Mouse (Mus musculus) brain, adult 2 months (tissue): Measurements from ENCODE around the gene Sbk2.

Source experiments
- DNase-seq: peaks from one replicate; pipeline ENCODE4 v3.0.0; 2011; ENCODE audit warnings: low read depth, low spot score

The Sbk2 gene

GRCm38 (mm10) chr7:4922508-4922907 is 41.7 kb downstream of the Sbk2 start:
- DNase-seq: peak; percentile 96

- peak; percentile 67 for DNase-seq
These were observed 42.3 kb downstream of the Sbk2 start, which contains the start of gene Nat14 for GRCm38 (mm10) chr7:4921824-4922482. TSS of gene Nat14 (plus strand) at chr7:4922028.

DNA sequence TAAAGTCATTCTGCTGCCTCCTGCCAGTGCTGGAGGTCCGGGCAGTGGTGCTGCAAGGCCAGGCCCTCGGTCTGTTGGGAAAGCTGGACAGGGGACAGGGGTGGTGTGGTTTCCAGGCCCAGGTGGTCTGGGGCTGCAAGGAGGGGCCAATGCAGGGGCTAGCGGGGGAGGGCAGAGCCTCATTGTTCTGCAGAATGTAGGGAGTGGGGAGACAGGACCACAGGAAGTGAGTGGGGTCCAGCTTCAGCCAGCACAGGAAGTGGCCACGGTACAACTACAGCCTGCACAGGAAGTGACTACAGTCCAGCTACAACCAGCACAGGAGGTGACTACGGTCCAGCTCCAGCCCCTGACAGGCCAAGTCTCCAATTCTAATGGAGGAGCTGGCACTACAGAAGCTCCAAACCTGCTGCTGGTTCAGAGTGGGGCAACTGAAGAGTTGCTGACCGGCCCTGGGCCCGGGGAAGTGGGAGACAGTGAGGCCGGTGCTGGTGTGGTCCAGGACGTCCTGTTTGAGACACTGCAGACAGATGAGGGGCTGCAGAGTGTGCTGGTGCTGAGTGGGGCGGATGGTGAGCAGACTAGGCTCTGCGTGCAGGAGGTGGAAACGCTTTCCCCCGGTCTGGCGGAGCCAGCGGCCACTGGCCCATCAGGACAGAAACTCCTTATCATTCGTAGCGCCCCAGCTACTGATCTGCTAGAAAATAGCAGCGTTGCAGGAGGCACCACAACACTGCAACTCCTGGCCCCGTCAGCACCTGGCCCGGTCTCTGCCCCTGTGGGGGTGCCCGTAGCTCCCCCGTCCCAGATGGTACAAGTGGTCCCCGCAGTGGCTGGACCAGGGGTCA is 43.0 kb downstream of the Sbk2 start:
- DNase-seq: no peak

- no peak for DNase-seq
These were observed 43.7 kb downstream of the Sbk2 start for GRCm38 (mm10) chr7:4920496-4920895.

GRCm38 (mm10) chr7:4919971-4920370 is 44.2 kb downstream of the Sbk2 start:
- no peak for DNase-seq

GRCm38 (mm10) chr7:4919096-4919495 is 45.1 kb downstream of the Sbk2 start:
- DNase-seq: no peak

GRCm38 (mm10) chr7:4918681-4919080 is 45.5 kb downstream of the Sbk2 start:
- no peak for DNase-seq

GRCm38 (mm10) chr7:4917494-4917893 is 46.7 kb downstream of the Sbk2 start:
- DNase-seq: no peak

GRCm38 (mm10) chr7:4915669-4916416 is 48.4 kb downstream of the Sbk2 start:
- peak; percentile 63 for DNase-seq

- peak; percentile 98 for DNase-seq
These were observed 49.1 kb downstream of the Sbk2 start, which contains the start of gene Zfp628 for GRCm38 (mm10) chr7:4915007-4915665. TSS of gene Zfp628 (plus strand) at chr7:4915217.

DNA sequence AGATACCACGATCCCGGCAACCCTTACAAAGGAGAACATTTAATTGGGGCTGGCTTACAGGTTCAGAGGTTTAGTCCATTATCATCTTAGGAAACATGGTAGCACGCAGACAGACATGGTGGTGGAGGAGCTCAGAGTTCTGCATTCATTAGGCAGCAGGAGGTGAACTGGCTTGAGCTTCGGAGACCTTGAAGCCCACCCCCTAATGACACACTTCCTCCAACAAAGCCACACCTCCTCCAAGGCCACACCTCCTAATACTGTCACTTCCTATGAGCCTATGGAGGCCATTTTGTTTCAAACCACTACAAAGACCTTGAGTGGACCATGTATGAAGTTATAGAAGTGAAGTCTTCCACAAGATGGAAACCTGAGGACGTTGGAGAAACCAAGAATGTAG is 52.0 kb downstream of the Sbk2 start:
- no peak for DNase-seq

DNA sequence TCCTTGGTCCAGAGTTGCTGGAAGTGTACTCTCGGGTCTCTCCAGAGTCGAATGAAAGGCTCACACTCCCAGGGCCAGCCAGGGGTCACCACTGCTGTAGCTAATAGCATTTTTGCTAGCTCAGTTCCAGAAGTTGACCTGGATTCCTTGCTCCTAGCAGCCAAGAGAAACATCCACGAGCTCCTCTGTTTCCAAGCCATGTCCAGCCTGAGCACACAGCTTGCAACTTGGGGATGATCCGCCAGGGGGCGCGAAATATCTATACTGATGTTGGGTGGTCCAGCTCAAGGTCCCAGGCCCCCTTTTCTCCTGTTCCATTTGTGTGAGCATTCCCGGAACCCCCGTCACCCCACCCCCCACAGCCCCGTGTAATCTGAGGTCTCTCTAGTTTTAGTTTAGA is 52.6 kb downstream of the Sbk2 start:
- DNase-seq: peak; percentile 55

- DNase-seq: no peak
These were observed 57.7 kb downstream of the Sbk2 start, which contains the start of gene Gm36210 for GRCm38 (mm10) chr7:4906466-4906950. TSS of gene Gm36210 (minus strand) at chr7:4906516.

GRCm38 (mm10) chr7:4902404-4902803 is 61.8 kb downstream of the Sbk2 start:
- DNase-seq: no peak

GRCm38 (mm10) chr7:4901171-4901570 is 63.0 kb downstream of the Sbk2 start:
- peak; percentile 10 for DNase-seq

- DNase-seq: no peak
These were observed 63.7 kb downstream of the Sbk2 start for GRCm38 (mm10) chr7:4900523-4900851.

DNA sequence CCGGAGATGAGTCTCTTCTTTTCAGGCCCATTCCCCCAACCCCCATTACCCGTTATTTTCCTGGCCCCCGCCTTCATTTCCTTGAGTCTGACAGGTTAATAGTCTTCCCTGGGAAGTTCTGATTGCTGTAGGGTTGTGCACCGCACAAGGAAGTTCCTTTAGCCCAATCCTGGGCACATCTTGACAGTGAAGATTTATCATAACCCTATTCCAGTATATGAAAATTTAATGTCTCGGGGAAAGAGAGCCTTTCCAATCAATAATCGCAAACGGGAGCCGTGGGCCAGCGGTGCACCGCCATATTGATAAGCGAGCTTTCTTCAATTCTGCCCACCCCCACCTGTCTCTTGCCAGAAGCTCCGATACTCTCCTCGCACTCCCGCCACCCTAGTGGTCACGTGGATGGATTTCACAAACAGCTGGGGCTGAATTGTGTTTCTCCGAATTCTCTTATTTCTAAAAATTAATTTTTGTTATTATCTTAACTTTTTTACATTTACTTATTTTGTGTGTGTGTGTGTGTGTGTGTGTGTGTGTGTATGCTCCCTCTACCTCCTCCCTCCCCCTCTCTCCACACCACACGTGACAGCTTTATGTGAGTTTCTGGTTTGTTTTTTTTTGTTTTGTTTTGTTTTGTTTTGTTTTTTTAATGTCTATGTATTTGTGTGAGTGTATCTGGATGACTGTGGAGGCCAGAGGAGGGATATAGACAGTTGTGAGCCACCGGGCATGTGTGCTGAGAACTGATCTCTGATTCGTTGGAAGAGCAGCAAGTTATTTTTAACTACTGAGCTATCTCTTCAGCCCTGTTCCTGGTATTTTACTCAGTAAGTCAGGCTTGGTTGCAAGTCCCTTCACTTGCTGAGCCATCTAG is 64.3 kb downstream of the Sbk2 start:
- DNase-seq: peak; percentile 74

GRCm38 (mm10) chr7:4898851-4899648 is 65.2 kb downstream of the Sbk2 start:
- DNase-seq: peak; percentile 47

DNA sequence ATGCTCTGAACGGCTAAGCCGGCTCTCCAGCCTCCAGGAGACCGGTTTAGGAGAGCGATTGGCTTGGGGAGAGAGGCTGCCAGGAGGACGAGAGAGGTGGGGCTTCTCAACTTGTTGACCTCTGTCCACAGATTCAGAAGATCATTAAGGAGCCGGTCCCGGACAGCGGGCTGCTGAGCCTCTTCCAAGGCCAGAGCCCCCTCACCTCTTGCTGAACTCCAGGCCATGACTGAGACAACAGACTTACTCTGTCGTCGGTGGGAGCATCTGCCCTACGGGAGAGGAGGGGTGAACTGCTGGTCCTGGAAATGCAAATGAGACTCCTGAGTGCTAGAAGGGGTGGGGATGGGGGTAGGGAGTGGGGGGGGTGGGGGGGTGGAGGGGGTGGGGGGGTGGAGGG is 69.0 kb downstream of the Sbk2 start:
- no peak for DNase-seq
